Mouse (Mus musculus) E14TG2a.4 (cell line): ENCODE data around the gene Ntm.

Experiments used
- H3K27me3 ChIP-seq: 2 replicates; pipeline ENCODE4 v1.6.1; 2014; ENCODE audit warnings: low read length, control low read depth; ENCODE audit not compliant: insufficient read depth
- H3K36me3 ChIP-seq: 2 replicates; pipeline ENCODE4 v1.6.1; 2014; ENCODE audit warnings: low read length, control low read depth; ENCODE audit not compliant: insufficient read depth
- H3K4me1 ChIP-seq: replicated peaks from 2 replicates; pipeline ENCODE4 v1.6.1; 2014; ENCODE audit warnings: low read depth, low read length, control low read depth
- H3K4me3 ChIP-seq: replicated peaks from 2 replicates; pipeline ENCODE4 v1.5.1; 2014; ENCODE audit warnings: mild to moderate bottlenecking, low read length
- H3K9me3 ChIP-seq: 2 replicates; pipeline ENCODE4 v1.6.1; 2014; ENCODE audit warnings: low read length, control low read depth
- CTCF ChIP-seq: conservative IDR thresholded peaks from 2 replicates; pipeline ENCODE4 v1.5.1; 2014; ENCODE audit warnings: low read length
- NANOG ChIP-seq: IDR thresholded peaks from 2 replicates; pipeline ENCODE4 v1.6.1; 2014; ENCODE audit warnings: borderline replicate concordance, low read length, mixed read lengths
- POU5F1 ChIP-seq: IDR thresholded peaks from 2 replicates; pipeline ENCODE4 v1.6.1; 2014; ENCODE audit warnings: low read length, borderline replicate concordance

The Ntm gene

GRCm38 (mm10) chr9:29802990-29803737, 159.8 kb downstream of the Ntm start:
- Histone ChIP-seq H3K4me1 (0 out of 2 replicates have a peak, but pooled peaks cover 3% of the 10 kb centered on the region), H3K27me3 (0 out of 2 replicates have a peak, but pooled peaks cover 7% of the 10 kb centered on the region), H3K4me3 (no peak overlapping the region), H3K9me3 (no peaks in the 10 kb centered on the region), H3K36me3 (no peaks in the 10 kb centered on the region)
- no peak for TF ChIP-seq CTCF
- no peak for TF ChIP-seq POU5F1
- TF ChIP-seq NANOG = no peak

GRCm38 (mm10) chr9:29802071-29802705, 160.8 kb downstream of the Ntm start:
- Histone ChIP-seq H3K4me1 (0 out of 2 replicates have a peak, but pooled peaks cover 3% of the 10 kb centered on the region), H3K27me3 (0 out of 2 replicates have a peak, but pooled peaks cover 7% of the 10 kb centered on the region), H3K9me3 (no peaks in the 10 kb centered on the region), H3K4me3 (no peak overlapping the region), H3K36me3 (no peaks in the 10 kb centered on the region)
- TF ChIP-seq NANOG (no peak), POU5F1 (no peak), CTCF (no peak)

GRCm38 (mm10) chr9:29796281-29796680, 166.7 kb downstream of the Ntm start:
- H3K4me3 ChIP-seq = no peak overlapping the region
- no peaks in the 10 kb centered on the region for H3K27me3 ChIP-seq
- TF ChIP-seq CTCF (no peak), POU5F1 (no peak), NANOG (no peak)
- no peaks in the 10 kb centered on the region for H3K4me1 ChIP-seq
- no peaks in the 10 kb centered on the region for H3K36me3 ChIP-seq
- no peaks in the 10 kb centered on the region for H3K9me3 ChIP-seq

- Histone ChIP-seq H3K4me1 (no peaks in the 10 kb centered on the region), H3K36me3 (no peaks in the 10 kb centered on the region), H3K4me3 (no peak overlapping the region), H3K9me3 (no peaks in the 10 kb centered on the region), H3K27me3 (no peaks in the 10 kb centered on the region)
- TF ChIP-seq NANOG = no peak
- TF ChIP-seq POU5F1 = no peak
- TF ChIP-seq CTCF = no peak
Measured at GRCm38 (mm10) chr9:29791199-29791915, 171.6 kb downstream of the Ntm start.

GRCm38 (mm10) chr9:29790017-29790416, 172.9 kb downstream of the Ntm start:
- H3K36me3 ChIP-seq = no peaks in the 10 kb centered on the region
- H3K9me3 ChIP-seq = no peaks in the 10 kb centered on the region
- TF ChIP-seq NANOG = no peak
- TF ChIP-seq POU5F1 = no peak
- no peak for TF ChIP-seq CTCF
- H3K27me3 ChIP-seq = no peaks in the 10 kb centered on the region
- H3K4me3 ChIP-seq = no peak overlapping the region
- no peaks in the 10 kb centered on the region for H3K4me1 ChIP-seq

- H3K27me3 ChIP-seq = no peaks in the 10 kb centered on the region
- H3K4me3 ChIP-seq = no peak overlapping the region
- no peaks in the 10 kb centered on the region for H3K36me3 ChIP-seq
- no peaks in the 10 kb centered on the region for H3K9me3 ChIP-seq
- TF ChIP-seq POU5F1 (no peak), NANOG (no peak), CTCF (no peak)
- no peaks in the 10 kb centered on the region for H3K4me1 ChIP-seq
Measured at GRCm38 (mm10) chr9:29788855-29789254, 174.1 kb downstream of the Ntm start.

GRCm38 (mm10) chr9:29787408-29787807, 175.5 kb downstream of the Ntm start:
- Histone ChIP-seq H3K36me3 (no peaks in the 10 kb centered on the region), H3K4me1 (no peaks in the 10 kb centered on the region), H3K27me3 (no peaks in the 10 kb centered on the region), H3K4me3 (no peak overlapping the region), H3K9me3 (no peaks in the 10 kb centered on the region)
- no peak for TF ChIP-seq CTCF
- TF ChIP-seq NANOG = no peak
- TF ChIP-seq POU5F1 = no peak

- Histone ChIP-seq H3K36me3 (no peaks in the 10 kb centered on the region), H3K9me3 (no peaks in the 10 kb centered on the region), H3K27me3 (no peaks in the 10 kb centered on the region), H3K4me3 (no peak overlapping the region), H3K4me1 (no peaks in the 10 kb centered on the region)
- TF ChIP-seq NANOG (no peak), CTCF (no peak), POU5F1 (no peak)
Measured at GRCm38 (mm10) chr9:29782697-29783096, 180.2 kb downstream of the Ntm start.
